Mouse (Mus musculus): ENCODE results near the gene Tex28.
A peak's percentile ranks its signal among the peaks of the same experiment; 100 is the strongest.
"Not testable (repeated sequence)": the region's sequence is repeated elsewhere in the genome, so short reads cannot be mapped to it uniquely, and the experiment has no call there.

Tex28 gene

DNA sequence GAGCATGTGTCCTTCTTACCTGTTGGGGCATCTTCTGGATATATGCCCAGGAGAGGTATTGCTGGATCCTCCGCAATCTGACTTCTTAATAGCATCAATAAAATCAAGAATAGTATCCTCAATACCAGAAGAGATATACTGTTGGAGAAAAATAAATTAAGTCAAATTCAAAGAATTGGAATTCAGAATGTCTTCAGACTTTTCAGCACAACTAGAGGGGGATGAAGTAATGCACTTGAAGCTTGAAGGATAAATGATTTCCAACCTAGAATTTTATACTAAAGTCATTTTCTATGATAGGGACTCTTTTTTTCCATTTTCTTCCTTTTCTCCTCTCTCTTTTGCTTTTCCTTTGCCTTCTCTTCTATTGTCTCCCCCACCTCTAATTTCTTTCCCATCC, at the start of gene Tex28:
Tex28 (minus strand) TSS at position 101 of the 400 bp plus-strand sequence.
- no peak for DNase-seq (ENCODE audit: low read depth)

DNA sequence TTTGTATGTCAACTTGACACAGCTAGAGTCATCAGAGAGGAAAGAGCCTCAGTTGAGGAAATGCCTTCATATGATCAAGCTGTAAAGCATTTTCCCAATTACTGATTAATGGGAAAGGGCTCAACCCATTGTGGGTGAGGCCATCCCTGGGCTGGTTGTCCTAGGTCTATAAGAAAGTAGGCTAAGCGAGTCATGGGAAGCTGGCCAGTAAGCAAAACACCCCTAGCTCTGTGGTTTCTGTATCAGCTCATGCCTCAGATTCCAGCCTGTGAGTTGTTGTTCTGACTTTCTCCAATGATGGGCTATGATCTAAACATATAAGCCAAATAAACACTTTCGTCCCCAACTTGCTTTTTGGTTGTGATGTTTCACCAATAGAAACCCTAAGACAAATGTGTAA, 35.9 kb upstream of the Tex28 start:
- DNase-seq (ENCODE audit: low read depth): no peak

GRCm38 (mm10) chrX:74176959-74177358, 9.3 kb upstream of the Tex28 start, which contains the start of gene Tktl1:
Gene Tktl1 (plus strand): TSS chrX:74177259.
- no peak for DNase-seq (ENCODE audit: low read depth)

- not testable (repeated sequence) for DNase-seq (ENCODE audit: low read depth)
These were observed 32.4 kb downstream of the Tex28 start, which contains the start of gene Mecp2 for GRCm38 (mm10) chrX:74135263-74135662. Gene Mecp2 (minus strand): TSS chrX:74135363.

DNA sequence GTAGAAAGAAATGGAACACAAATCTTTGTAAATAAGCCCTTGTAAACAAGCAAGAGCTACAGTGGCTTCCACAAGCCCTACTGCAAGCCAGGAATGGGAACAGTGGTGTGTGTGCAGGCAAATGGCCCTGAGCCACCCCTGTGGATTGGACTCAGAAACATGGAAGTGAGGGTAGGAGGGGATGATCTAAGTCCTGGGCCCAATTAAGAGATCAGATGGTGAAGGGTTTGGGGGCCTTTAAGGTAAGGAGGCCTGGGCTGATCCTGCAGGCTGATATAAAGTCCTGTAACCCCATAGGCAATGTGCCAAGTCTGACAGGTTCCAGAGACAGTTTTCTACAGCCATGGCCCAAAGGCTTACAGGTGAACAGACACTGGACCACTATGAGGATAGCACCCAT, 40.5 kb downstream of the Tex28 start, which contains the start of gene Opn1mw:
Opn1mw (plus strand) TSS at position 301 of the 400 bp plus-strand sequence.
- no peak for DNase-seq (ENCODE audit: low read depth)

- DNase-seq (ENCODE audit: low read depth): peak; percentile 61
These were observed 42.7 kb downstream of the Tex28 start for GRCm38 (mm10) chrX:74124975-74125374.

DNA sequence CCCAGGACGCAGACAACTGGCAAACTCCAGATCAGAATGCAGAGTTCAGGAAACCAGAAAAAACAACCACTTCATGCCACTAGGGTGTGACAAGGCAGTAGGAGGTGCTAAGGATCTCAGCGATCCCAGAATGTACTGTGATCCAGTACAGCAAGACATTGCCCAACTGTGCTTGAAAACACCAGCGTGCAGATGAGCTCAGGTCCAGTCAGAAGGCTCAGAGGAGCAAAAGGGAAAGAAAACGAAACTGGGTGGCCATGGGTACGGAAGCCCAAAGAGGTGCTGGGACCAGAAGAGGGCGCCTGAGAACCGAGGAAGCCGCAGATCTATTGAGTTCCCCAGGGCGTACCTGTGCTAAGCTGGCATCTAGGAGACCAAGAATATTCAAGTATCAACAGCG, 52.1 kb downstream of the Tex28 start:
- DNase-seq (ENCODE audit: low read depth): peak; percentile 82

- no peak for DNase-seq (ENCODE audit: low read depth)
These were observed 53.6 kb downstream of the Tex28 start for GRCm38 (mm10) chrX:74114036-74114435.

DNA sequence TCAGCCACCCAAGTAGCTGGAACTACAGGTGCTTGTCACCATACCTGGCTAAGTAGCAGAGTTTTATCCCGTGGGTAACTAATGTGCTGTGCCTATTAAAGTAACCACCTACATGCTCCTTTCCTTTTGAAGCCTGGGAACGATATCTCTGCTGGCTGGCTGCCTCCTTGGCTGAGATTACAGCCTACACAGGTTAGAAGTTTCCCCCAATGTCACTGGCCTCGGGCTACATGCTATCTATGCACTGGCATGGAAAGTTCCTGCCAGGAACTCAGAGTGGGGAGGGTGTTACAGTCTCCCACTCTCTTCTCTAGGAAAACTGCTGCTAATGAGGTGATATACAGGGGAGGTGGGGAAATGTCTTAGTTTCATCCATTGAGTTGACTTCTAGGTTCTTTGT, 58.9 kb downstream of the Tex28 start:
- DNase-seq (ENCODE audit: low read depth): no peak

DNA sequence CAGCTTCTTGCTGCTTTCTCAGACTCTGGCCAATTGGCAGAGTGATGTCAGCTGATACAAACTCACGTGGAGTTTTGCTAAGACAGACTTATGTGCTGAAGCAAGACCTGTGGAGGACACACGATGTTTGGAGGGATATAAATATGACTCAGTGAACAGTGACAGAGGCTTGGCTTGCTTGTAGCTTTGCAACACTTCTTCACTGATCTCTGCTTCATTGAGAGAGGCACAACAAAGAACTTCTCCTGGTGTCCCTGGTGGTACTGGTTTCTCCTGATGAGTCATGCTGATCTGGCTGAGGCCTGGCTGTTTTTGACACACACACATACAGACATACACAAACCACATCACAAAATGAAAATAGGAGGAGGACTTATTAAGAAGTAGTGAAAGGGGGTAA, 61.7 kb downstream of the Tex28 start:
- no peak for DNase-seq (ENCODE audit: low read depth)

DNA sequence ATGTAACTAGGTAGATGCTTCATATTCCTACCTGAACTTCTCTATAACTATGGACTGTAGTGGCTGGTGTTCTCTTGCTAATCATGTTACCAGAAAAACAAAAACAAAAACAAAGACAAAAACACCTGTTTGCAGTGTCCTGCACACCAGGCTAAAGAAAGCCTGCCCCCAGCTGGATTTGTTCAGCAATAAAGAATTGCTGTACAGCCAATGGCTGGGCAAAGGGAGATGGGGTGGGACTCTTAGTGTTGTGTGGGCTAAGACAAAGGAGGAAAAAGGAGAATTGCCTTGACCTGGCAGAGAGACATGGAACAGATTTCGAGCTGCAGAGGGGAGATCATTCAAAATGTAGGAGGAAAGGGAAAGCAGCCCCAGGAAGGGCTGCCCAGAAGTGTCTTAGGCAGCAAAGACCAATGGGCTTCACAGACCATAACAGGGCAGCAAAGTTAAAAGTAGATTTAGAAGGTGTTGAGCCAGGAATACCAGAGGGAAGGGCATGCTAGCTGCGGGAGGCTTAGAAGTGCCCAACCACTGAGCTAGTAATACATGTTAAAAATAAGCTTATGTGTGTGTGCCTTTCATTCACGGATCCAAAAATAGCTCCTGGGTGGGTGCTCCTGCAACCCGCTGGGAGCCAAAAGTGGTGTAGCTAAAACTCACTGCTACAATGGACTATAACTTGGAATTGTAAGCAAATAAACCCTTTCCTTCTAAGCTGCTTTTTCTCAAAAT, 64.0 kb downstream of the Tex28 start:
- DNase-seq (ENCODE audit: low read depth): no peak

All from induced T-regulatory cell, adult 2 months (primary cell).